Mouse (Mus musculus): ENCODE data around the gene Sh3bp2.
A peak's percentile ranks its signal among the peaks of the same experiment; 100 is the strongest.
"Not testable (repeated sequence)": the region's sequence is repeated elsewhere in the genome, so short reads cannot be mapped to it uniquely, and the experiment has no call there.

The Sh3bp2 gene

GRCm38 (mm10) chr5:34573268-34574221 is 47.9 kb downstream of the Sh3bp2 start, which contains the start of gene Add1:
Gene Add1 (plus strand): TSS chr5:34573664.
- peak; percentile 97 for DNase-seq

- DNase-seq, result no peak
These were observed 49.1 kb downstream of the Sh3bp2 start for GRCm38 (mm10) chr5:34574721-34575120.

GRCm38 (mm10) chr5:34576286-34576685 is 50.6 kb downstream of the Sh3bp2 start:
- no peak for DNase-seq

GRCm38 (mm10) chr5:34578038-34578655 is 52.5 kb downstream of the Sh3bp2 start:
- no peak for DNase-seq

GRCm38 (mm10) chr5:34579377-34579776 is 53.7 kb downstream of the Sh3bp2 start:
- DNase-seq, result no peak

- peak; percentile 51 for DNase-seq
These were observed 56.2 kb downstream of the Sh3bp2 start for GRCm38 (mm10) chr5:34581671-34582313.

GRCm38 (mm10) chr5:34582314-34582675 is 56.7 kb downstream of the Sh3bp2 start:
- DNase-seq, result no peak

GRCm38 (mm10) chr5:34585216-34585615 is 59.6 kb downstream of the Sh3bp2 start:
- DNase-seq, result no peak

- no peak for DNase-seq
These were observed 62.2 kb downstream of the Sh3bp2 start for GRCm38 (mm10) chr5:34587881-34588280.

- DNase-seq, result peak; percentile 39
These were observed 64.4 kb downstream of the Sh3bp2 start for GRCm38 (mm10) chr5:34590059-34590458.

GRCm38 (mm10) chr5:34590702-34591101 is 65.1 kb downstream of the Sh3bp2 start:
- DNase-seq, result no peak

GRCm38 (mm10) chr5:34591388-34592004 is 65.9 kb downstream of the Sh3bp2 start:
- no peak for DNase-seq

GRCm38 (mm10) chr5:34592224-34592623 is 66.6 kb downstream of the Sh3bp2 start:
- DNase-seq, result not testable (repeated sequence)

GRCm38 (mm10) chr5:34592666-34593065 is 67.0 kb downstream of the Sh3bp2 start:
- DNase-seq, result no peak

- no peak for DNase-seq
These were observed 67.6 kb downstream of the Sh3bp2 start for GRCm38 (mm10) chr5:34593202-34593727.

- DNase-seq, result no peak
These were observed 78.9 kb downstream of the Sh3bp2 start for GRCm38 (mm10) chr5:34604576-34604975.

- no peak for DNase-seq
These were observed 81.7 kb downstream of the Sh3bp2 start for GRCm38 (mm10) chr5:34607100-34607880.

GRCm38 (mm10) chr5:34608226-34608625 is 82.6 kb downstream of the Sh3bp2 start:
- DNase-seq, result no peak

- no peak for DNase-seq
These were observed 84.3 kb downstream of the Sh3bp2 start for GRCm38 (mm10) chr5:34609966-34610365.

Measured in kidney, postnatal 14 days (tissue).